Mouse (Mus musculus) neural tube, embryonic 14.5 days (tissue): ENCODE results near the gene Nrip1. TPM values are rescaled to one million over a fixed set of nuclear protein-coding genes. Genes with fewer than 3 reads are reported as not detected.

Source experiments
- ATAC-seq: fragments of 200-750 bp; cut with Nextera tagmentation; 2 replicates; pipeline ENCODE4 v1.8.0; 2017; ENCODE audit warnings: low read depth, mild to moderate bottlenecking, moderate TSS enrichment, moderate library complexity
- H3K27ac ChIP-seq: fragments of 300-500 bp; sonication (generic); 2 replicates; pipeline ENCODE4 v1.5.1; 2014; ENCODE audit warnings: low read depth, mild to moderate bottlenecking, control low read depth, low read length, moderate library complexity, mixed read lengths
- H3K27me3 ChIP-seq: fragments of 300-500 bp; sonication (generic); 2 replicates; pipeline ENCODE4 v1.6.1; 2014; ENCODE audit warnings: low read length; ENCODE audit not compliant: control insufficient read depth, insufficient read depth
- H3K36me3 ChIP-seq: fragments of 300-500 bp; sonication (generic); 2 replicates; pipeline ENCODE4 v1.6.1; 2014; ENCODE audit warnings: low read length, mixed read lengths; ENCODE audit not compliant: control insufficient read depth, insufficient read depth
- H3K4me1 ChIP-seq: fragments of 300-500 bp; sonication (generic); 2 replicates; pipeline ENCODE4 v1.6.1; 2014; ENCODE audit warnings: low read length; ENCODE audit not compliant: control insufficient read depth, insufficient read depth
- H3K4me2 ChIP-seq: fragments of 300-500 bp; sonication (generic); 2 replicates; pipeline ENCODE4 v1.6.1; 2014; ENCODE audit warnings: mild to moderate bottlenecking, low read depth, low read length, control low read depth
- H3K4me3 ChIP-seq: fragments of 300-500 bp; sonication (generic); 2 replicates; pipeline ENCODE4 v1.5.1; 2014; ENCODE audit warnings: low read depth, low read length, control low read depth, mixed read lengths
- H3K9ac ChIP-seq: fragments of 300-500 bp; sonication (generic); replicated peaks from 2 replicates; pipeline ENCODE4 v1.6.1; 2014; ENCODE audit warnings: low read depth, mild to moderate bottlenecking, control low read depth, low read length, mixed read lengths
- H3K9me3 ChIP-seq: fragments of 300-500 bp; sonication (generic); 2 replicates; pipeline ENCODE4 v1.6.1; 2016; ENCODE audit warnings: low read length; ENCODE audit not compliant: control insufficient read depth
- WGBS: fragments of 180-500 bp; shearing (Covaris S2); extraction: QIAGEN DNeasy Blood & Tissue Kit; methylation state at CpG from one replicate; pipeline ENCODE4 v1.1.7; 2014; 5-methylcytosine and 5-hydroxymethylcytosine counted together
- polyA plus RNA-seq: library from polyadenylated mRNA; unstranded; fragments of >200 nt; fragmentation: Nextera tagmentation; extraction: Ambion mirVana; gene quantifications from 2 replicates; pipeline ENCODE4 v1.2.1, GENCODE M21; 2014

Gene Nrip1
- polyA plus RNA-seq, 1 experiment from 2014 or later, result 36.1 TPM

- H3K27me3 ChIP-seq, result no peaks in the 10 kb centered on the region
- no peak overlapping the region for H3K27ac ChIP-seq
- no peaks in the 10 kb centered on the region for H3K36me3 ChIP-seq
- H3K4me1 ChIP-seq, result no peaks in the 10 kb centered on the region
- no peak for ATAC-seq
- WGBS, result 73% methylated on average over 8 of the region's 8 CpGs
- no peak overlapping the region for H3K9ac ChIP-seq
- H3K4me2 ChIP-seq, result no peak overlapping the region
- H3K4me3 ChIP-seq, result no peak overlapping the region
- no peaks in the 10 kb centered on the region for H3K9me3 ChIP-seq
Measured at GRCm38 (mm10) chr16:76239353-76239752, 134.3 kb downstream of the Nrip1 start.

GRCm38 (mm10) chr16:76238784-76239183 is 134.8 kb downstream of the Nrip1 start:
- Histone ChIP-seq H3K27ac (no peak overlapping the region), H3K4me2 (no peak overlapping the region), H3K9me3 (no peaks in the 10 kb centered on the region), H3K27me3 (no peaks in the 10 kb centered on the region), H3K4me3 (no peak overlapping the region), H3K9ac (no peak overlapping the region), H3K36me3 (no peaks in the 10 kb centered on the region), H3K4me1 (no peaks in the 10 kb centered on the region)
- ATAC-seq, result no peak
- WGBS, result 90% methylated on average over 4 of the region's 4 CpGs
